Mouse (Mus musculus): ENCODE measurements around the gene Clec9a.

DNA sequence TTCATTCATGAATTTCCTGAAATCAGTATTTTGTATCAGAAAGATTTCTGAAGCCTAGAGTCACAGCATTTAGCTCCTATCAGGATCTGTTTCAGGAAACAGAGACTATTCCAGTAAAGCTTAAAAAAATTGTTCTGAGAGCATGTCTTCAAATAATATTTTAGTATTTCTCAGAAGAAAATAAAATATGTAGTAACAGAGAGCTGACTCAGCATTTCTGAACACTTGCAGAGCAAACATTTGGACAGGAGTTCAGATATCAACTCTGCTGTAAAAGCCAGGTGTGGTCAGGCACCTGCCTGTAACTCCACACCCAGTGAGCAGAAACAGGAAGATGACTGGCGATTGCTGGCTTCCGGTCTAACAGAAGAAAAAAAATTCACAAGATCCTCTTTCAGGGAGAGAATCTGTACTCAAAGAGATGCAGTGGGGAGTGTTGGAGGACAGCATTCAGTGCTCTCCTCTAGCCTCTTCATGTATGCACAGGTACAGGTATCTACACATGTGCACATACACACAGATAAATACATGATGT, 33.7 kb upstream of the Clec9a start:
- TF ChIP-seq ZNF384 (IDR thresholded peaks at IDR 0.05; ENCODE audit: low read depth, low read length) (no peak), NELFE (IDR thresholded peaks at IDR 0.05; ENCODE audit: low read depth, low read length) (no peak), SMC3 (IDR thresholded peaks at IDR 0.05; ENCODE audit: low read depth, low read length) (no peak), ZMIZ1 (IDR thresholded peaks at IDR 0.05; ENCODE audit: low read depth, low read length) (no peak), MEF2A (IDR thresholded peaks at IDR 0.05; ENCODE audit: borderline replicate concordance, low read depth, low read length) (no peak), IRF4 (IDR thresholded peaks at IDR 0.05; ENCODE audit: low read depth, low read length) (no peak)
